Mouse (Mus musculus): ENCODE data around the gene Slc9a5.
A peak's percentile ranks its signal among the peaks of the same experiment; 100 is the strongest.

The Slc9a5 gene

GRCm38 (mm10) chr8:105356681-105357080 lies 8.0 kb downstream of the Slc9a5 start:
- no peak for DNase-seq

DNA sequence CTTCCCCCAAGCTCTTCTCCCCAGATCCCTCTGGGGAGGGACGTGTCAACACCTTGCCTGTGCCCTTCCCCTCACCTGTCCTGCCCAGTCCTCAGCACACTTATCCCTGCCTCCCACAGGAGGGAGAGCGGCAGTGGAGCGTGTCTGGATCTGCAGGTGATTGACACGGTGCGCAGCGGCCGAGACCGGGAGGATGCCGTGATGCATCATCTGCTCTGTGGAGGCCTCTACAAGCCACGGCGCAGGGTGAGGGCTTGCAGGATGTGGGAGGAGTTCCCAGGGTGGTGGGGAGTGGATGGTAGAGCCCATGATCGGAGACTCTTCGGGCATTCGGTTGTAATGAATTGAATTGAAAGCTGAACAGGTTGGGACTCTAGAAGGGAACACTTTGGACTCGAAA lies 10.6 kb downstream of the Slc9a5 start:
- DNase-seq, result no peak

DNA sequence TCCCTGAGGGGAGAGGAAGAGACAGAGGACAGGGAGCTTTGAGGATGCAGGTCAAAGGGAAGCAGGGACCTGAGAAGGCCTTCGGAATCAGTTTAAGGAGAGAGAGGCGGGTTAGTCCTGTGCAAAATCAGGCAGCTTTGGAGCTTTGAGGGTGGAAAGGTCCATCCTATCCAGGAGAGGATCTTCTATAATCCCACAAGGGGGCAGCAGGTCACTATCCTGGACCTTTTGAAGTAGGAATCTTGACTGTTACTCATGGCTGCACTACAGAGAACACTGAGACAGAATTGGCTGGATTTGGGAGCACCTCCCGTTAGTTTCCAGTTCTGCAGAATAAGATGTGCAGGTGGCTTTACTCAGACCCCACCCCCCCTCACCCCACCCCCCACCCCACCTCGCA lies 11.0 kb downstream of the Slc9a5 start:
- no peak for DNase-seq

GRCm38 (mm10) chr8:105361751-105362702 lies 13.4 kb downstream of the Slc9a5 start:
- DNase-seq, result no peak

GRCm38 (mm10) chr8:105367107-105367506 lies 18.5 kb downstream of the Slc9a5 start:
- DNase-seq, result no peak

GRCm38 (mm10) chr8:105372473-105372872 lies 23.8 kb downstream of the Slc9a5 start:
- DNase-seq, result no peak

DNA sequence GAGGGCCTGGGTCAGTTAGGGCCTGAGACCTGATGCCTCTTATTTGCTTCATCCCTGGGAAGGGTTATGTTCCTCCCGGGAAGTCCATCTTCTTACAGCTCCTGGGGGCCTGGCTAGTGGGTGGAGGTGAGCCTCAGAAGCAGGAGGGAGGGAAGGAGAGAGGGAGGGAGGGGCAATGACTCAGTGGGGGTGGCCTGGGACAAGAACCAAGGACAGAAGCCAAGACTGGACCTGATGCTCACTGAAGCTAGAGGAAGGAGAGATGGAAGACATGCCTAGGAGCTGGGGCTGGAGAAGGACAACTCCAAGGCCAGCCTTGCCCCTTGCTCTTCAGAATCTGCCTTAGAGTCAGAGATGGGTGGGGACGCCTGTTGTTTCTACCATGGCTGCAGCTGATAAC lies 24.4 kb downstream of the Slc9a5 start, which contains the start of gene Plekhg4:
TSS of gene Plekhg4 (plus strand) at position 243 of the 400 bp plus-strand sequence.
- no peak for DNase-seq

- no peak for DNase-seq
Observed at GRCm38 (mm10) chr8:105374513-105374966, 25.9 kb downstream of the Slc9a5 start.

- no peak for DNase-seq
Observed at GRCm38 (mm10) chr8:105378673-105379072, 30.0 kb downstream of the Slc9a5 start.

- no peak for DNase-seq
Observed at GRCm38 (mm10) chr8:105380308-105380707, 31.7 kb downstream of the Slc9a5 start.

DNA sequence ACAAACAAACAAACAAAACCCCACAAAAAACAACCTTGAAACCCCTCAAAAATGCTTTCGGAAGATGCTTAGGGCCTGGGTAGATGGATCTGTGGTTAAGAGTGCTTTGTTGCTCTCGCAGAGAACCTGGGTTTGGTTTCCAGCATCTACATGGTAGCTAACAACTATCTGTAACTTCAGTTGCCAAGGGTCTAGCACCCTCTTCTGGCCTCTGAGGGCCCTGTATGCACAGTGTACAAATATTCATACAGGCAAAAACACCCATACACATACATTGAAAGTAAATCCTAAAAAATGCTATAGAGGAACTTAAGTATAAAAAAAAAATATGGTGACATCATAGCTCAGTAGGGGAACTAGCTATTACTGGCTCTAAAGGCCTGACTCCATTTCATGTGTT lies 35.4 kb downstream of the Slc9a5 start:
- no peak for DNase-seq

GRCm38 (mm10) chr8:105387151-105387550 lies 38.5 kb downstream of the Slc9a5 start:
- no peak for DNase-seq

DNA sequence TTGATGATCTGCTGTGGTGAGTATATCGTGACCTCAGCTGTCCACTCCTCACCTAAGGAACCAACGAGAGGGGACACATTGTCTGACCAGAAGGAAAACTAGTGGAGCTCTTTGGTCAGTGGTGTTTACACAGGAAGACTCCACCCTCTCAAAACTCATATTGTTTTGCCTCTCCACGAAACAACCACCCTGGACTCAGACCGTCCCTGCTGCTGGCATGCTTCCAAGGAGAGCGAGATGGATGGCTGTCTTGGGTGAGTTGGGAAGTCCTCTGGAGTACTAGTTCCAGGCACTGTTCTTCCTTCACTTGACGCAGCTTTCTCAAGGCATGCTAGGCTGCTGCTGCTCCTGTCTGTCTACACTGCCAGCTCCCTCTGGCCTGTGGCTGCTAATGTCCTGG lies 40.5 kb downstream of the Slc9a5 start:
- DNase-seq, result no peak

DNA sequence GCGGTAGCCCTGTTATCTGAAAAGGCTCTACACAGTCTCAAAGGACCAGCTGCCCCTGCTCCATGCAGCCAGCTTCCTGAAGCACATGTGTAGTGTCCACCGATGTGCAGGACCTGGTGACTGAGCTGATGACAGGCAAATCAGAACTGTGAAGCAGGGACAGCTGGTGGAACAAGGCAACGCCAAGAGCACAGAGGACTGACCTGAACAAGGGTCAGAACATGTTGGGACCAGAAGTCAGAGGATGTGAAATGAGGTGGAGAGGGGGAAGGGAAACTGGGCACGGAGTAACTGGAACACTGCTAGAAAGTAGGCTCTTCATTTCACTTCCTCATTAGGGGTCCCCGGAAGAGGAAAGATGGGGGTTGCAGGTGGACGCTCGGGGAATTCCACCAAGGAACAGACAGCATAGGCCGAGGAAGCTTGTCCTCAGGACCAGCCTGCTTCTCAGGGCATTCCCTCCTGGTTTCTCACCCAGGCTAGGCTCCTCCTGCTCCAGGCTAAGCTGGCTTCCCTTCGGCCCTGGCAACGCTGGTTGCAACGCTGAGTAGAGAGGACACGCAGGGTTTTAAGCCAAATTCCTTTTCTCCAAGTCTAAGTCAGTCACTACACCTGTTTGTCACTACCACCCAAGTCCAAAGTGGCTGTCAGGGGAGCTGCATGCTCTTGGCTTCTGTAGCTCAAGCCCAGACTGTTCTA lies 44.6 kb downstream of the Slc9a5 start:
- no peak for DNase-seq

DNA sequence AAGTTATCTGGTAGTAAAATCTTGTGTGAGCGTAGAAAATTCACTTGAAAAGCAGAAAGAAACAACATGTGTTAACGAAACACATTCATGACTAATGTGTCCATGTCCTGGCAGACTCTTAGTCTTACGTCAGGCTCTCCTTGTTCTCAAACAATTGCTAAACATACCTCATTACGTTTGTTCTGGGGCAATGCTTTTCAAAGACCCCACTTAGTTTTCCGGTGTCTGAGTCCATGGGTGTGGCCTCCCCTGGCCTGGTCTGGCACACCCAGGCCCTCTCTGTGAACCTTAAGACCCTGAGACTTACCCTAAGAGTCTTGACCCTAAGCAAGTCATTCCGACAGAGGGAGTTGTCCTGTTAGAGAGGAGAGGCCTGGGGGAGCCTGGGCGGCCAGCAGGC lies 45.3 kb downstream of the Slc9a5 start:
- no peak for DNase-seq

- peak; percentile 78 for DNase-seq
Observed at GRCm38 (mm10) chr8:105397747-105398146, 49.1 kb downstream of the Slc9a5 start.

GRCm38 (mm10) chr8:105400016-105400415 lies 51.4 kb downstream of the Slc9a5 start:
- DNase-seq, result no peak

DNA sequence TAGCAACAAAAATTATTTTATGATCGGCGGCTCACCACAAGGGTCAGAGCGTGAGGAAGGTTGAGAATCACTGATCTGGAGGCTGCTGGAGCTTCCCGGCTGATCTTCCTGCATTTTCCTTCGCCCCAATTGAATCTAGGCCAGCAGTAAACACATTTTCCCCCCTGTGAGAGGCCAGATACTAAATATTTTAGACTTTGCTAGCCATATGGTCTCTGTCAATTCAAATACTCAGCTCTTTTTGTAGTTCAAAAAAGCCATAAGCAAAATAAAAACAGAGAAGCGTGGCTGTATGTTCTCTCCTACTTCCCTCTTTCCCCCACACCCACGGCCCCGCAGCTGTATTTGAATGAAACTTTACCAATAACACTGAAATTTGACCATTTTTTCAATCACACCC lies 54.8 kb downstream of the Slc9a5 start:
- peak; percentile 57 for DNase-seq

GRCm38 (mm10) chr8:105404496-105404895 lies 55.9 kb downstream of the Slc9a5 start:
- DNase-seq, result no peak

- DNase-seq, result no peak
Observed at GRCm38 (mm10) chr8:105406416-105406815, 57.8 kb downstream of the Slc9a5 start.

DNA sequence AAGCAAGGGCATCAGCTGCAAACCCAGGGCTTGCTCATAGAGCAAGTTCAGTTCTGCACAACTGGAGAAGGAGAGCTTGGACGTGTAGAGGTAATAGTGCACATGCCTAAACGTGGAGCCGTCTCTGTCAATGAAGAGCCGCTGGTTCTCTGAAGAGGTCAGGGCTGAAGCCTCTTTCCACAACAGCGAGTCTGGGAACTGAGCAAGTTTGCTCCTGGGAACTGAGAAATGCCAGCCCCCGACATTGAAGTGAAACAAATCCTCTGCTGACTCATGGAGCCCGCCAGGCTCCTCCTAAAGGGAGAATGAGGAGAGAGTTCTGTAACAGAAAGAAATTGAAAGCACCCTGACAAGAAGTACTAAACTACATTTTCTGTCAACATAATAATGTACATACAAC lies 59.7 kb downstream of the Slc9a5 start:
- no peak for DNase-seq

DNA sequence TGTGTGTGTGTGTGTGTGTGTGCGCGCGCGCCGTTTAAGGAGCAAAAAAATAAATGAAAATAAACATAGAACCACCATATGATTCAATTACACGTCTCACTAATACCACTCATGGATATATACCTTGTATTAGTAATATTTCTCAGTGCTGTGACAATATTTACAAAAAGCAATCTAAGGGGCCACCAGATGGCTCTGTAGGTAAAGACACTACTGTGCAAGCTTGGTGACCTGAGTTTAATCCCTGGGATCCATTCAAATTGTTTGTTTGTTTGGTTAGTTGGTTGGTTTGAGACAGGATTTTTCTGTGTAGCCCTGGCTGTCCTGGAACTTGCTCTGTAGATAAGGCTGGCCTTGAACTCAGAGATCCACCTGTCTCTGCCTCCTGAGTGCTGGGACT lies 61.3 kb downstream of the Slc9a5 start:
- no peak for DNase-seq

DNA sequence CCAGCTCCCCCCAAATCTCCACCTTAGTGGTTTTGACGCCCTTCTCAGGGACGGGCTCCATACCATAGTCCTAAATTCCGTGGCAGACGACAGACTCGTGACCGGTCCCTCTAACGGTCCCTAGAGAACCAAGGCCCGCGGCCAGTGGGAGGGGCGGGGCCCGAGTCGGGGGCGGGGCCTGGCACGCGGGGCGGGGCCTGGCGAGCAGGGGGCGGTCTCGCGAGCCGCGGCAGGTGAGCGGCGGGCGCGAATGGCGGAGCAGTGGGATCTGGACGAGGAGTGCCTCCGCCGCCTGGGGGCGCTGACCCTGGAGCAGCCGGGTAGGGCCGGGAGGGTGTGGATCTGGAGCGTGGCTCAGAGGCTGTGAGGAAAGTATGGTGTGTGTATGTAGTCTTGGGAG lies 64.7 kb downstream of the Slc9a5 start, which contains the start of the genes Kctd19 and Lrrc36:
TSS of gene Kctd19 (minus strand) at position 112 of the 400 bp plus-strand sequence.
TSS of gene Lrrc36 (plus strand) at position 181 of the 400 bp plus-strand sequence.
- peak; percentile 67 for DNase-seq

GRCm38 (mm10) chr8:105418992-105419391 lies 70.3 kb downstream of the Slc9a5 start:
- DNase-seq, result no peak

All from cerebellum, adult 9-10 months (tissue).